Mouse (Mus musculus) right cerebral cortex, adult 18-20 months (tissue): ENCODE results near the gene Apip.

Experiments
- DNase-seq: peaks from one replicate; pipeline ENCODE4 v3.0.0; 2022; ENCODE audit warnings: mixed read lengths

The Apip gene

DNA sequence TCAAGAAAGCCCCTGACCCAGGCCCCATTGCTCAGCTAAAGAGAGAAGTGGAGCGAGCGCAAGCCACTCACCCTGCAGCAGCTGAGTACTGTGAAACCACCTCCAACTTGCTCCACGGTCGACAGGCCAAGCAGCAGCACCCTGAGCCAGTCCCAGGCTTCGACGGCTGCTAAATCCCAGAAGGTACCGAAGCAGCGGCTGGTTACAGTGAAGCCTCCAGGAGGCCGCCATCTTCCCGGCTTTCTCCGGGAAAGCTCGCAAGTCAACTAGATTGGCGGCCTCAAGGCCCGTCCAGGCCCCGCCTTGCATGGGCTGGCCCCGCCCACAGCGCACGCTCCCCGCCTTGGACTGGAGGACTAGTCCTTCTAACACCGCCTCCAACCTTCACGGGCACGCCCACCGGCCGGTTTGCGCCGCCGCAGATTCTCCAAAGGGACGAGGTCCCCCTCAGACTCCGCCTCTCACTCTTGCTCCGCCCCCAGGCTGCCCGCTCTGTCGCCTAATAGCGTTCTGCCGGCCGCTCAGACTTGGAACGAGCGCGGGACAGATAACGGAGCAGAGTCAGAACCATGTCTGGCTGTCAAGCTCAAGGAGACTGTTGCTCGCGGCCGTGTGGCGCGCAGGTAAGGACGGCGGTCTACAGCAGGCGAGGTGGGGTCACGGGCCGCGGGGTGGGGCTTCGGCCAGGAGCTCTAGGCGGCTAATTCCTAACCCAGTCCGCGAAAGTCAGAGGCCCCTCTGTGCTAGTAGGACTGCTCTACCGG lies at the start of gene Apip, which contains the start of gene Pdhx:
Apip (plus strand) TSS at position 457 of the 764 bp plus-strand sequence.
Pdhx (minus strand) TSS at position 295 of the 764 bp plus-strand sequence.
- peak; percentile 100 for DNase-seq

DNA sequence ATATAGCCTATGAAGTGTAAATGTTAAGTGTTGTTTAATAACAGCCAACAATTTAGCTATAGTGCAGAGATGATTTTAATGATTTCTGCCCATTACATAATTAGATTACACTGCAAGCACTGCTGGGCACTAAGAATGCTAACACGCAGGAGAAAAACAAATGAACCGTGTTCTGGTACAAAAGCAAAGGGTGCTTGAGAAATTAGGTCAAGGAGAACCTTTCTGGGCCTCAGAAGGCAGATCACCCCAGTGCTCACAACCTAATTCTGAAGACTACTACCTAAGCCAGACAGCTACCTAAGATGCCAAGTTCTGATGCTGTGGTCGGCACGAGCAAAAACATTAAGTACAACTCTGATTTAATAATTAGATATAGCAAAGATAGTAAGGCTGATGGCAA lies 35.6 kb upstream of the Apip start:
- no peak for DNase-seq

DNA sequence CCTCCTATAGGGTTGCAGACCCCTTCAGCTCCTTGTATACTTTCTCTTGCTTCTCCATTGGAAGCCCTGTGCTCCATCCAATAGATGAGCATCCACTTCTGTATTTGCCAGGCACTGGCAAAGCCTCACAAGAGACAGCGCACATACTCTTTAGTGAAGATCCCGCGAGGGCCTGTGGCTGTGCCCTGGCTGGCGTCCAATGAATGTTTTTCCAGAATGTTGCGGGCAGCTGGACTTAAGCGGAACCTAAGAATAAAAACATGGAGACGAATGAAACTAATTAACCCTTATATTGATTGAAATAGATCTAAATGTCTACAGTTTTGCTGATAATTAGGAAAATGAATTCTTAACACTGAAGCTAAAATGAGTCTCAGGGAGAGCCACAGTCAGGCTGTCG lies 32.6 kb upstream of the Apip start:
- DNase-seq, result no peak

DNA sequence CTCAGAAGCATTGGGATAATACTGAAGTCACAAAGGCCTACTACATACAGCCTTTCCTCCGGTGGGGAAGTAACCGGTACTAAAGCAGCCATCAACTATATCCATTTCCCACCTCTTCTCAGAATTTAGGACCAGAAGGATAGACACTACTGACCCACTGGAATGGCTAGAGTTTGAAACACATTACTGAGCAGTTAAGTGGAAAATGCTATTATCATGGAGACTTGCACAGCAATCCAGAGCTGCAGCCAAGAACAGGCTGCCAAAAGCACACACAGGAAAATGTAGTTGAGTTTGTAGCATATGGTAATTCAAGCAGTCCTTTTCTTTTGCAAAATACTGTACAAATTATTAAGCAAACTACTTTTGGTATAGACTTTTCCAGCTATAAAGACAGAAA lies 28.2 kb upstream of the Apip start:
- no peak for DNase-seq

DNA sequence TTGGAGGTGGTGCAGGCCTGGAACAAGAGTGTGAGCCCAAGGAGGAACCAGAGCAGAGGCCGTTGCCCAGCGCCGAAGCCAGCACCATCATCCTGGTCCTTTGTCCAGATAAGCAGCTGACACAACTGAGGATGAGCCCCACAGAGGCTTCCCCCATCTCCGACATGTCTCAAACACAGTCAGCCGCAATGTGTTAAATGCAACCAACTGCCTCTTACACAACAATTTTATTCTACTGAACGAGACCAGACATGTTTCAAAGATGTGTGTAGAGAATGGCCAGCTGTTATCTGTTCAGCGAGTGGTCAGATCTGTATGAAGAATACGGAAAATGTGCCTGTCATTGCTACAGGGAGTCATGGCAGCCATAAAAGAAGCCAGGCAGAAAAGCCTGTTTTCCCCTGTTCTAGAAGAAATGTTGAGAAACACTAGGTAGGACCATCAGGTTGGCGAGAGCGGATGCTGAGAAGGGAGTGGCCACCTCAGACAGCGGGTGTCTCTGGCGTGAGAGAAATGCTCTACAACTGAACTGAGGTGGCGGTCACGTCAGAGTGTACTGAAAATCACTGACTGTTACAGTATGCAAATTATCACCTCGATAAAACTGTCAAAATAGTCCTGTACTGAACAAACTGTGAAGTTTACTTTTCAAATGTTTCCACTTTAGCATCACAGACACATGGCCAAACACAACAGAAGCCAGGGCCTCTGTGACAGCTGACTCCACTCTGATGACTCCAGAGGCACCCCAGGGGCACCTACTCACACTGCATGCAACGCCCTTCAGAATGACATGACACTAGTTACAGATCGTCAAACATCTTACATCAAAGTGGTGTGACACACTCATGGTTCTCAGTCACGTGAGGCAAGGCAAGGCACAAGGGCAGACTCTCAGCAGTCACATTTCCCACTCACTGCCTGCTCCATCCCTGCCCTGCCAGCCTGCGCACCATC lies 21.3 kb upstream of the Apip start:
- DNase-seq, result no peak

DNA sequence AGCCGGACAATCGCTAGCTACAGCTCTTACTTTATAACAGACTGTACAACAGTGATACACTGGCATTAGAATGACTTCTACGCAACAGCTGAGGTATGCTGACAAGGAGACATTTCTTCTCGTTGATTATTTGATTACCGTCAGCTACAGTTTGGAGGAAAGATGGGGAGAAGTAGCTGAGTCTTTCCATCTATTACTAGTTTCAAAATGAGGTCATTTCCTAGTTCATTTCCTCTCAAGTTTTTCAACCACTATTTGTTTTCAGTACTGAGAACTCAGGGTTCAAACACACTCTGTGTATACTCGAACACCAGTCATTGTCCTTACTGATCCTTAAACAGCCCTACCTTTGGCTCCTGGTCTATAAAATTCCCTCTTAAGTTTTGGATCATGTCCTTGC lies 17.7 kb upstream of the Apip start:
- DNase-seq, result no peak

DNA sequence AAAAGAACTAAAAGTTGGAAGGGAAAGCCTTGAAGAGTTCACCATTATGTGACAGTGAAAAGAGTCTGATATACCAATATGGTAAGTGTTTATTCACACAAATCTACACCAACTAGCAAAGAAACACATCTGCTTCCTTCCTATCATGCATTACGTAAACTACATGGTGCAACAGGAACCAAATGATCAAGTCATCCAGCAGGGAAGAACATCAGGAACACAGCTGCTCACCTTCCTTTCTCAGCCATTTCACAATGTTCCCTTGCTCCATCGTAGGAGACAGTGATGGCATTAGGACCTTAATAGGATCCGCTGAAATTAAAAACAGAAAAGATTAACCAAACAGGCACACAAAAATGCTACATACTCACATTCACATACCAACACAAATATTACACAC lies 15.2 kb upstream of the Apip start:
- no peak for DNase-seq

DNA sequence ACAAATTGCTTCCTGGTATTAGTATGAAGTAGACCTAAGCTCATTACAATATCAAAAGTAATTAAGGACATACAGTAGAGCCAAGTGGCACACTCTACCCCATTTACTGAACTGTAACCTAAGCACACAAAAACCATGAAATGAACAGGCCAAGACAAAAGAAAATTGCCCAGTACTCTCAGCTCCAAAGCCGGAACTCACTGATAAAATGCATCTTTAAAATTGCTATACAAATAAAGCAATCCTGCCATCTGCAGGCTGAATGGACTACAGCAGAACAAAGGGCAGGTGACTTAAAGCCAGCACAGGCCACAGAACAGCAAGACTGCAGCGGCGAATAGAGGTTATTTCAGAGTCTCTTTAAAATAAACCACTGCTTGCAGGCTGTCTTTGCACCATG lies 10.6 kb upstream of the Apip start:
- peak; percentile 37 for DNase-seq

DNA sequence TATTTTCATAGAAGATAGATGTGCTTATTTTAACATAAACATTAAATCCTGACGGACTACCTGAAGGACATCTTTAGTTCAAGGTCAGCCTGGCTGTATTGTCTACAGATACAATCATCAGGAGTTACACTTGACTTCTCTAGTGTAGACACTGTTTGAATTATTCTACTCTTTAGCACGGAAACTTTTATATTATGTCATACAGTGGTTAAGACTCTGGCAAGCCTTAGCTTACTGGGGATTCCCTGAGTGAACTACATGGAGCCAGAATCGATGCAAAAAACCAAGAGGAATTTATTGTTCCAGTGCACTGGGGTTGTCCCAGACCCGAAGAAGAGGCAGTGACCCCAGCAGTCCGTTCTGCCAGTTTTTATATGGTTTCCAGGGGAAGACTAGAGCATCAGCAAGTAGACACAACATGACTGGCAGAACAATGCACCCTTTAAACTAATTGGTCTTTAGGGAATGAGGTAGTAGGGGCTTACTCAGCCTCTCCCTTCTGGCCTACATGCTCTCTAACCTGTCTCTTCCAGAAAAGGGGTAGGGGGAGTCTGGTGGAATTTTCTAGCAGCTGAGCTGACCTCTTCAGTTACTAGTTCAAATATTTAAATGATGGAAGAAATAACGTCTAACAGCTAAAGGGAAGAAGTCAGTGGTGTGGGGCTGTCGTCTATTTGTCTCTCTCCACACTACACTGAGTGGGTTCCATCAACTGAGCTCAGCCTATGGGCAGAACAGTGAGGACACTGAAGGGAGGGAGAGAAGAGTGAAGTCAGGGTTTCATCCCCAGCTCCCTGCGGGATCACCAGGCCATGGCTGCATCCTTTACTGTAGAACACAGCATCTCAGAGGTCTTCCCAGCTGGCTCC lies 6.6 kb upstream of the Apip start:
- DNase-seq, result no peak

DNA sequence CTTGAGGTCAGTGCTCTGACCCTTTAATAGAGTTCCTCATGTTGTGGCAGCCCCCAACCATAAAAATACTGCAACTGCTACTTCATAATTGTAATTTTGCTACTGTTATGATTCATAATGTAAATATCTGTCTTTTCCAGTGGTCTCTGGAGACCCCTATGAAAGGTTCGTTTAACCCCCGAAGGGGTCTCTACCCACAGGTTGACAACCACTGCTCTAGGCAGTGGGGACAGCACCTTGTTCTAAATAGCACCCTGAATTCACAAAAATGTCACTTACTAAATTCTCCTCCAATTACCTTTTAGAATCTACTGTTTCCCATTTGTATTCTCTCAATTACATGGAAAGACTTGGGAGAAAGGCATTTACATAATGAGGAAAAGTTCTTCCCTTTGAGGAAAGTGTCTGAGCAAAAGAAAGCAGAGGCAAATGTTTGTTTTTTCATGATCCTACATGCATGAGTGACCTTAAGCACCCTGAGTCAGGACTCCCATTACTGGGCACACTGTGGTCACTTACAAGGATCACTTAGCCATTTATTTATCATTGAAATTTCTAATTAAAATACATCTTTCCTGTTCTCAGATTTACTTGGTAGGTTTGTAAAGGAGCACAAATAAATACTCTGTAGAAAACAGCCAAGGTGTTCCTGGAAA lies 5.8 kb upstream of the Apip start:
- DNase-seq, result no peak

DNA sequence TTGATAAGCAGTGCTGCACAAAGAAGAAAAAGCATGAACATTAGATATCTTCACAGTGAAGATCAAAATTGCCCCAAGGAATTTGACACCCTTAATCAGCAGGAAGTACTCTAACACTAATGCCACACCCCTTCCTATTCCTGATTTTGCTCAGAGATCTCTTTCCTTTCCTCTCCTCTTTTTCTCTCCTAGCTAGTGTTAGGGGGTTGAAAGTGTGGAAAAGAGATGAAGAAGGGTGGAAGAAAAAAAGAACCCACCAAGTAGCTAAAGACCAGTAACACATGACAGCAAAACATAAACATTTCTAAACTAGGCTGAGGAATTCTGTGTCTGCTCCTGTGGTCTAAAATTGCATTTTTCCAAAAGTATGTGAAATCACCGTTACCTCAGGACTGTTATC lies 4.9 kb upstream of the Apip start:
- DNase-seq, result no peak

DNA sequence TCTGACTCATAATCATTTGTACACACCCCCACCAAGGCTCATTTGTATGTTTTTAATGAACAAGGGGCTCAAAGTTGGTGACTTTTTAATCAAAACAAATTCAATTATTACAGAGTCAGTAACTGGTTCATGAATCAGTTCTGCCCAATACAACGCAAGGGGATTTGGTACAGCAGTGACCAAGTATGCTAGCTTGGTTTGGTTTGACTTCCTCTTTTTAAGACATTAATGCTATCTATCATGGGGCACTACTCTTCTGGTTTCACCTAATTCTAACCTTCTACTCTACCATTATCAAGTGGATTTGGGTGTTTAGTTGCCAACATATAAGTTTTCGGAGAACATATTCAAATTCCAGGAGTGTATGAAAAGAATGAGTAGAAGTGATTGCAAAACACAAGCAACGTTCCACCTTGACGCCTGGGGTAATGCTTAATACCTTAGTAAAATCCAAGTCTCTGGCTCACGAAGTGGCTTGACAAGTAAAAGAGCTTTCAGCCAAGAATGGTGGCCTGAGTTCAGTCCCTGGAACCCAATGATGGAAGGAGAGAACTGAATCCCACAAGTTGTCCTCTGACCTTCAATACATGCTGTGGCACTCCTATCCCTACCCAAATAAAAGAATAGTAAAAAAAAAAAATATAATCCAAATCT lies 3.6 kb upstream of the Apip start:
- DNase-seq, result no peak

DNA sequence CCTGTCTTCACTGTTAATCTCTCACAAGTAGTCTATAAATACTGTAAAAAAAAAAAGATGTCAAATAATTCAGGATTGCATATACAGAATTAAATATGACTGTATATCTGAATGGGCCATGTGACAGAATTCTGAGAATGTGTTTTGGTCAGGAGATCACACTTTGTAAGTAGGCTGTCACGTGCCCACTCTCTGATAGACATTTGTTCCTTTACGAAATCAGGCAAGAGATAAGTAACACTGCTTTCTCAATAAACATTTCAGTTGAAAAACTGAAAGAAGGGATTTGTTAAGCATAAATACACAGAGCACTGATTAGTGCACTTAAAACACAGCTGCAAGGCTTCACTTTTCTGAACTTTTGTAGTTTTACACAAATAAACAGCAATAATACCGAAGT lies 2.9 kb upstream of the Apip start:
- no peak for DNase-seq

DNA sequence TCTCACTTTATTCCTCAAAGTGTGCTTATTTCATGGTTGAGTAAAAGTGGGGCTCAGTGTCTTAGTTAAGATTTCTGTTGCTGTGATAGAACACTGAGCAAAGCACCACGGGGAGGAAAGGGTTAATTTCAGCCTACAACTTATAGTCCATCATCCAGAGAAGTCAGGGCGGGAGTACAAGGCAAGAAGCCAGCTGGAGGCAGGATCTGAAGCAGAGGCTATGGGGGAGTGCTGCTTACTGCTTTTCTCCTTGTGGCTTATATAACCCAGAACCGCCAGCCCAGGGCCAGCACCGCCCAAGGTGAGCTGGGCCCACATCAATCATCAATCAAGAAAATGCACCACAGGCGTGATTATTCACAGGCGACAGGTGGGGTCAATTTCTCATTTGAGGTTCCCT lies 7.6 kb downstream of the Apip start:
- peak; percentile 29 for DNase-seq

DNA sequence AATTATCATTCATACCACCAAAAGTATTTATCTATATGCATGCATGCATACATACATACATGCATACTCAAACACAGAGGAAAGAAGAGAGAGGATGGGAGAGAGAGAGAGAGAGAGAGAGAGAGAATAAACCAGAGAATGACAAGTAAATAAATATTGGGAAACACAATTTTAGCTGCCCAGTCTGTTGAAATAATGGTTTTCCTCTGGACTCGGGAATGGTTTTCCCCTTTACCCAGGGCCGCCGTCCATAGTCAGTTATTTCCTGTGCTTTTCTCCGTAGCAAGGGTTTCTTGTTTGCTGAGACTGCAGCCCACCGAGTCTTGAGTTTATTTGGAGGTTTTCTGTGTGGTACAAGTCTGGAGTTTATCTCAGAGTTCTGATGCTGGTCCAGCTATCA lies 8.2 kb downstream of the Apip start:
- no peak for DNase-seq

DNA sequence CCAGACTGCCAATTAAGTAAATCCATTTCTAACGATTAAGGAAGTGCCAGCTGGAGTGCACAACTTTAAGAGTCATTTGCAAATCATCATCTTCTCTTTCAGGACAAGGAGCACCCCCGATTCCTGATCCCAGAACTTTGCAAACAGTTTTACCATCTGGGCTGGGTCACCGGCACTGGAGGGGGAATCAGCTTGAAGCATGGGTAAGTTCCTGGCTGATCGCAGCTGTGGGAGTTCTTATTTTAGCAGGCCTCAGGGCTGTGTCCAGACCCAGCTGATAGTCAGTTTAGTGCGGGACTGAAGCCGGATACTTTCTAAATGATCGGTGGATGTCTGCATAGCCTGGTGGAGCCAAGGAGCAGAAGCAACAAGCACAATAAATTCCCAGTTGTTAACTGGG lies 9.4 kb downstream of the Apip start:
- DNase-seq, result no peak

DNA sequence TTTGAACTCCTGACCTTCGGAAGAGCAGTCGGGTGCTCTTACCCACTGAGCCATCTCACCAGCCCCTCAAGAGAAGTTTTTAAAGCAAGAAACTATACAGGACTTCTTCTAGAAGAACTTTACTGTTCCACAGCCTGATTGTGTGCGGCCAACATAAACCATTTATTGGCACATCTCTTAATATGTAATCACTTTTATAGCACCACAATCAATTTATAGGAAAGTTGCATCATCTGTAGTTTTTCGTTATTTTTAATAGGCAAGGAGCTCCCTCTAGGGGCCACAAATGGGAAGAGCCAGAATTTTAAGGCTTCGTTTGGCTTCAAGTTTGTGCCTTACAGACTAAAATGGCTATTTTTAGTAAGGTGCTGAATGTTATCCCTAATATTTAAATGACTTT lies 11.0 kb downstream of the Apip start:
- DNase-seq, result peak; percentile 17

DNA sequence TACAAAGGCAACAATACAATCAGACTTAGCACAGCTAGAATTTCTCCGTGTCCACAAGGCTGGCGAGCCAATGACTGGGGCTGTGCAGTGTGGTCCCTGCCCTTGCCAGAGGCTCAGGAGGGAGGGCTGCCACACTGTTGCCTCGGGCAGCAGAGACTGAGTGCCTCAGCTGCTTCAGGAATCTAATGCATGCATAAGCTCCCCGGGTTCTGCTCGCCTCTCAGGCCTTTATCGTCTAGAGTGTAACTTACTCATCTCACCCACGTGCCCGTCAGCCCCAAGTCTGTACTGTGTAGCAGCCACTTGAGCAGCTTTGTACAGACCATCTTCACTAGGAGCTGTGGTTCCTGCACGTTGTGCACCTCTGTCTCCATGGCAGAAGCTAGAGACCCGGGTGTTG lies 12.2 kb downstream of the Apip start:
- no peak for DNase-seq

DNA sequence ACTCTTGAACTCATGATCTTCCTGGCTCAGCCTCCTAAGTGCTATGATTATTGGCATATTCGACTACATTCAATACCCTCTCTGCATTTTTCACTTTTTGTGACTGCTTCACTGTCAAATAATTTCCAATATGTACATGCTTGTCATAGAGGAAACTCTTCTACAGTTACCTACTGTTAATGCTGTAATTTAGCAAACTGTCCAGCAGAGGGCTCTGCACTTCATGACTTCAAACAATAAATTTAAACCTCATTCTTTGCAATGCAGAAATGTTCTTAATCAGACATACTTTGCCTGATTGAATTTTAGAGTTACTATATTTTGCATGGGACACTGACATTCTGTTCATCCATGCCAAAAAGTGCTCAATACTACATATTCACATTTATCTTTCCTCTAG lies 13.0 kb downstream of the Apip start:
- DNase-seq, result peak; percentile 30

DNA sequence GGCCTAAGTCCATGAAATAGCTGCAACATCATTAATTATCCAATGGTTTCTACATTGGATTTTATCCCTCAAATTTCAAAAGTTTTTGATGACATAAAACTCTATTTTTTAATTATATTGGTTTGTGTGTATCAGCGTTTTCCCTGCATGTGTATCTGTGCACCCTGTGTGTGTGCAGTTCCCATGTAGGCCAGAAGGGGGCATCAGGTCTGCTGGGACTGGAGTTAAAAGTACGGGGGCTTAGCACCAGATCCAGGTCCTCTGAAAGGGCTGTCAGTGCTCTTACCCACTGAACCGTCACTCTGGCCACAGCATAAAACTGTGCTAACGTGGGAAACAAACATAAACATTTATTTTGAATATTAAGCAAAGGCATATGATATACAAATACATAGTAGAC lies 14.6 kb downstream of the Apip start:
- no peak for DNase-seq

DNA sequence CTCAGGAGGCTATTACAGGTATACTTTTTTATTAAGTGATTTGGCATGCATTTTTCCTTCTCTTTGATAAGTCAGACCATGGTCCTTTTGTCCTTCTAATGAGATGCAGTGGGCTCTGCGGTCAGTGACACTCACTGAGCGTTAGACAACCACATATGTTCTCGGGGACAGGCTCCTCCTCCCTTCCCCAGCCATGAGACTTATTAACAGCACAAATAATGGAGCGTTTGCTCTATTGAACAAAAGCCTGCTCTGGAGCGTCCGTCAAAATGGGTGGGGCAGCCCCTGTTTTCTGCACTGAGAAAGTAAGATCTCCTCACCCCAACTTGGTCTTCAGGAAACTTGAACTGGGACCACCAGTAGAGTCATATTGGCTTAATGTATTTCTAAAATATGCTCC lies 16.0 kb downstream of the Apip start:
- no peak for DNase-seq

DNA sequence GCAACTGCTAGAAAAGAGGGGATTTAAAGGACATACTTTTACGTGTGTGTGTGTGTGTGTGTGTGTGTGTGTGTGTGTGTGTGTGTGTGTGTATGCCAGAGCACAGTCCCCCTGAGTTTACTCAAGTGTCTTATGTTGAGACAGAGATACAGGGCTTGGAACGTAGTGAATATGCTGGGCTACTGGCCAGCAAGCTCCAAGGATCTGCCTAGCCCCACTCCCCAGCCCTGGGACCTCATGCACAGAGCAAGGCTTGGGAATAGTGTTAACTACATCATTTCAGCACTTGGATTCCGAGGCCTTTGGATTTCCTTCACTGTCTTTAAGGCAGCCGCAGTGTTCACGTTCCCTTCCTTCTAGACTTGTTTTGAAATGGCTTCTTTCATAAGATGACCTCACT lies 29.1 kb downstream of the Apip start:
- no peak for DNase-seq
